Mouse (Mus musculus) limb, embryonic 11.5 days (tissue): ENCODE measurements around the gene Gpr173. TPM values are rescaled to one million over a fixed set of nuclear protein-coding genes. Genes with fewer than 3 reads are reported as not detected.

ENCODE experiments used
- ATAC-seq: fragments of 200-750 bp; cut with Nextera tagmentation; 2 replicates; pipeline ENCODE4 v1.8.0; 2017; ENCODE audit warnings: low read depth; ENCODE audit not compliant: insufficient number of reproducible peaks, low FRiP score, low TSS enrichment
- DNase-seq: peaks from one replicate; pipeline ENCODE4 v3.0.0-alpha.2; 2015; ENCODE audit warnings: low spot score
- H3K27ac ChIP-seq: fragments of 300-500 bp; sonication (generic); replicated peaks from 2 replicates; pipeline ENCODE4 v1.5.1; 2014; ENCODE audit warnings: low read depth, mild to moderate bottlenecking, low read length
- H3K27me3 ChIP-seq: fragments of 300-500 bp; sonication (generic); 2 replicates; pipeline ENCODE4 v1.6.1; 2014; ENCODE audit warnings: mild to moderate bottlenecking, low read length, mixed read lengths; ENCODE audit not compliant: control insufficient read depth, insufficient read depth
- H3K36me3 ChIP-seq: fragments of 300-500 bp; sonication (generic); 2 replicates; pipeline ENCODE4 v1.6.1; 2014; ENCODE audit warnings: mild to moderate bottlenecking, low read length, moderate library complexity, mixed read lengths; ENCODE audit not compliant: control insufficient read depth, insufficient read depth
- H3K4me1 ChIP-seq: fragments of 300-500 bp; sonication (generic); 2 replicates; pipeline ENCODE4 v1.6.1; 2014; ENCODE audit warnings: low read length, mixed read lengths; ENCODE audit not compliant: control insufficient read depth, insufficient read depth
- H3K4me2 ChIP-seq: fragments of 300-500 bp; sonication (generic); 2 replicates; pipeline ENCODE4 v1.6.1; 2014; ENCODE audit warnings: low read depth, mild to moderate bottlenecking, moderate library complexity; ENCODE audit not compliant: severe bottlenecking
- H3K4me3 ChIP-seq: fragments of 300-500 bp; sonication (generic); 2 replicates; pipeline ENCODE4 v1.5.1; 2014; ENCODE audit warnings: low read depth, low read length
- H3K9ac ChIP-seq: fragments of 300-500 bp; sonication (generic); 2 replicates; pipeline ENCODE4 v1.6.1; 2014; ENCODE audit warnings: mild to moderate bottlenecking, low read length
- H3K9me3 ChIP-seq: fragments of 300-500 bp; sonication (generic); 2 replicates; pipeline ENCODE4 v1.6.1; 2016; ENCODE audit warnings: low read length; ENCODE audit not compliant: control insufficient read depth
- WGBS: fragments of 180-500 bp; shearing (Covaris S2); extraction: QIAGEN DNeasy Blood & Tissue Kit; methylation state at CpG from one replicate; pipeline ENCODE4 v1.1.7; 2014; 5-methylcytosine and 5-hydroxymethylcytosine counted together
- polyA plus RNA-seq: library from polyadenylated mRNA; unstranded; fragments of >200 nt; fragmentation: Nextera tagmentation; extraction: Ambion mirVana; gene quantifications from 2 replicates; pipeline ENCODE4 v1.2.1, GENCODE M21; 2014

Gpr173 gene
- polyA plus RNA-seq, 1 experiment from 2014 or later: 5.2 TPM

DNA sequence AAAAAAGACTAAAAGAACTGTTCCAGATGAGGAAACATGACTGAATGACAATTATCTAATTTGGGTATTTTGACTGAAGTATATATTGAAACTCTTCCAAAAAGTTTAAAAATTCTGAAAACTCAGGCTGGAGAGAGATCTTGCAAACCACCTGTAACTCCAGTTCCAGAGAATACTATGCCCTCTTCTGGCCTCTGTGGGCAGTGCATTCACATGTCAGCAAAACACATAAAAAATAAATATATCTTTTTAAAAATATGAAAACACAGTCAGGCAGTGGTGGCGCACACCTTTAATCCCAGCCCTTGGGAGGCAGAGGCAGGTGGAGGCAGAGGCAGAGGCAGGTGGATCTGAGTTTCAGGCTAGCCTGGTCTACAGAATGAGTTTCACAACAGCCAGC is 44.9 kb downstream of the Gpr173 start:
- WGBS: 86% methylated on average over 1 of the region's 1 CpGs
- Histone ChIP-seq H3K27me3 (peaks cover 10% of the 10 kb centered on the region), H3K4me3 (no peak overlapping the region), H3K27ac (no peak overlapping the region), H3K4me1 (no peaks in the 10 kb centered on the region), H3K36me3 (no peaks in the 10 kb centered on the region), H3K9ac (no peak overlapping the region), H3K4me2 (no peak overlapping the region), H3K9me3 (no peaks in the 10 kb centered on the region)
- ATAC-seq (no peak), DNase-seq (no peak)

DNA sequence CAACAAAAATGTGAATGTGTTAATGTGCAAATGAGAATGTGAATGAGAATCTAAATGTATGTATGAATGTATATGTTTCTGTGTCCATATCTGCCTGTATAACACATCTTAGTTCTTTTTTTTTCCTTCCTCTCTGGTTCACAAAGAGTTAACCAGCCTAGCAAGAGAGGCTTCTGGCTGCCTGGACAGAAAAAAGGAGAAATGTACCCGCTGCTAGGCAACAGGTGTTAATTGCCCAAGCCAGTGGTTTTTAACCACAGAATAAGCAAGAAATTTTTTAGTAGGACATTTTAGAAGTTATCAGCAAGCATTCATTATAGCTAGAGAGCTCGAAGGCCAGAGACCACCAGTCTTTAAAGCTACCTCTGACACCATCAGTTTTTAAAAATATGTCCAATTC is 45.7 kb downstream of the Gpr173 start:
- H3K9ac ChIP-seq: no peak overlapping the region
- H3K4me2 ChIP-seq: no peak overlapping the region
- H3K4me3 ChIP-seq: no peak overlapping the region
- H3K36me3 ChIP-seq: no peaks in the 10 kb centered on the region
- H3K27me3 ChIP-seq: peaks cover 6% of the 10 kb centered on the region
- H3K9me3 ChIP-seq: no peaks in the 10 kb centered on the region
- 32% methylated on average over 2 of the region's 2 CpGs for WGBS
- no peak overlapping the region for H3K27ac ChIP-seq
- DNase-seq (no peak), ATAC-seq (no peak)
- no peaks in the 10 kb centered on the region for H3K4me1 ChIP-seq

DNA sequence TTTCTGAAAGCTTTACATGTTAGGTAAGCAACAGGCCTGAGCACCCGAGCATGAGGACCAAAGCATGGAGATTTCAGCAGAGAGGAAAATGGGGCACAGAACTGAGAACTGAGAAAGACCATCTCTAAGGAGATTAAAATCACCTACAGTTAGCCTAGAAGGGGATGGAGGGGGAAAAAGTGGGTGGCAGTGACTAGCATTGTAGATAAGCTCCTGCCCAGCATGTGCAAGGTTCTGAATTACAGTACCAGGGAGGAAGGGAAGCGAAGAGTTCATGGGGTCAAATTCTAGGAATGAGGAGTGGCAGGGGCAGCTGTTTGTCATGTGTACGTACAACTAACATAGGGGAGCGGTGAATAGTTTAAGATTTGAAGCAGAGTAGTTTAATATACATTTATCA is 48.0 kb downstream of the Gpr173 start:
- DNase-seq: no peak

DNA sequence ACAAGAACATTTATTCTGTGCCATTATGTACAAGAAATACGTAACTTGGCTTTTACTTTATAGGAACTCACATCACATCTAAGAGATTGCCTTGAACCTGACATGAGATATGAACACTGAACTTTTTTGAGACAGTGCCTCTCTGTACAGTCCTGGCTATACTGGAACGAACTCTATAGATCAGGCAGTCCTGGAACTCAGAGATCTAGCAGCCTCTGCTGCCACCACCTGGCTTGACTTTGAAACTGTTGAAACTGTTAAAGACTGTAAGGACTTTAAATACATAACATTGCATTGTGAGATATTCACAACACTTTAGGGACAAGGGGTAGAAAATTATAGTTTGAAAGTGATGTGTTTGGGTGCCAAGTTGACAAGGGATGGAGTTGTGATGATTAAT is 60.6 kb downstream of the Gpr173 start:
- H3K27me3 ChIP-seq: no peaks in the 10 kb centered on the region
- no peak for ATAC-seq

More for the DNA sequence above, 48.0 kb downstream of the Gpr173 start:
- Histone ChIP-seq H3K27me3 (no peaks in the 10 kb centered on the region), H3K4me2 (no peak overlapping the region), H3K36me3 (no peaks in the 10 kb centered on the region), H3K4me3 (no peak overlapping the region), H3K9ac (no peak overlapping the region), H3K27ac (no peak overlapping the region), H3K9me3 (no peaks in the 10 kb centered on the region), H3K4me1 (no peaks in the 10 kb centered on the region)
- ATAC-seq: no peak
- WGBS: 86% methylated on average over 4 of the region's 4 CpGs

DNA sequence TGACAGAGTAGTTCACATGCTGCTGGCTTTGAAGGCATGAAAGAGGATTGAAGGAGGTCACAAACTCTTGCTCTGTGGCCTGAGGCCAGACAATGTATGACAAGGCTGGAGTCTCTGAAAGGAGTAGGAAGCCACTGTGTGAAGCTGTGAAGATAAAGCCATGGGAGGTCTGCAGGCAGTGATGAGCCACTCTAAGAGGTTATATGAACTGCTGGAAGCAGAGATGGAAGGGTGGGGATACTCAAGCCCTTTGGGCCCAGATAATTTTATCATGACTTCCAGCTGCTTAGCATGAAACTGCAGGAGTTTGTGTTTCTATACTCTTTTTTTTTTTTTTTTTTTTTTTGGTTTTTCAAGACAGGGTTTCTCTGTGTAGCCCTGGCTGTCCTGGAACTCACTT is 61.1 kb downstream of the Gpr173 start:
- no peak overlapping the region for H3K4me2 ChIP-seq
- DNase-seq (no peak), ATAC-seq (no peak)
- no peak overlapping the region for H3K4me3 ChIP-seq
- H3K27me3 ChIP-seq: no peaks in the 10 kb centered on the region
- H3K9ac ChIP-seq: no peak overlapping the region
- no peaks in the 10 kb centered on the region for H3K4me1 ChIP-seq
- no peaks in the 10 kb centered on the region for H3K36me3 ChIP-seq
- no peak overlapping the region for H3K27ac ChIP-seq
- H3K9me3 ChIP-seq: no peaks in the 10 kb centered on the region

More for the DNA sequence above, 60.6 kb downstream of the Gpr173 start:
- WGBS: 70% methylated on average over 2 of the region's 2 CpGs
- Histone ChIP-seq H3K36me3 (no peaks in the 10 kb centered on the region), H3K4me3 (no peak overlapping the region), H3K4me1 (no peaks in the 10 kb centered on the region), H3K27ac (no peak overlapping the region), H3K9me3 (no peaks in the 10 kb centered on the region), H3K9ac (no peak overlapping the region), H3K4me2 (no peak overlapping the region)
- peak; percentile 32 for DNase-seq

DNA sequence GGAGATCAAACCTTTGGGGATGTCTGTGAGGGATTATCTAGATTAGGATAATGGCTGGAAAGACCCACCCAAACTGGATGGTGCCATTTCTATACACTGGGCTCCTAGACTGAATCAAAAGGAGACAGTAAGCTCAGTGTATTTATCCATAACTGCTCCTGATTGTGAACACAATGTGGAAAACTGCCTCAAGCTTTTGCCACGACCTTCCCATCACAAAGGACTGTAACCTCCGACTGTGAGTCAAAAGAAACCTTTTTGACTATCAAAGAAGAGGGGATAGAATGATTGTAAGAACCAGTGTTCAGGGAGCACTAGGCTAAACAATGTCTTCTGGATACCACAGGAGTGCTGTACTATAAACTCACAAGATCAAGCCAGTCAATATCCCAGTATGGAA is 62.3 kb downstream of the Gpr173 start:
- H3K9ac ChIP-seq: no peak overlapping the region
- H3K27ac ChIP-seq: no peak overlapping the region
- no peaks in the 10 kb centered on the region for H3K9me3 ChIP-seq
- H3K36me3 ChIP-seq: no peaks in the 10 kb centered on the region
- DNase-seq (no peak), ATAC-seq (no peak)
- no peak overlapping the region for H3K4me2 ChIP-seq
- H3K4me1 ChIP-seq: no peaks in the 10 kb centered on the region
- 79% methylated on average over 2 of the region's 2 CpGs for WGBS
- H3K27me3 ChIP-seq: no peaks in the 10 kb centered on the region
- no peak overlapping the region for H3K4me3 ChIP-seq

Other genes with a start within 250 kb of the Gpr173 start
- gene Iqsec2, start 224.4 kb downstream of the Gpr173 start, polyA plus RNA-seq: 1.1 and 1.5 TPM in 2 replicates
- 33.8 and 41.4 TPM in 2 replicates for gene Kdm5c, start 135.7 kb downstream of the Gpr173 start, polyA plus RNA-seq
- gene Kantr, start 41.2 kb downstream of the Gpr173 start, polyA plus RNA-seq: 18.5 and 19.2 TPM in 2 replicates
- gene Tspyl2, start 26.3 kb downstream of the Gpr173 start, polyA plus RNA-seq: 28.5 and 30.3 TPM in 2 replicates
- gene Cldn34a, start 194.6 kb upstream of the Gpr173 start, polyA plus RNA-seq: not detected in 2 replicates